Mouse (Mus musculus): Measurements from ENCODE around the gene Oxa1l. TPM values are rescaled to one million over a fixed set of nuclear protein-coding genes. Genes with fewer than 3 reads are reported as not detected.

The Oxa1l gene
- polyA plus RNA-seq, 1 experiment = 28.6 TPM

DNA sequence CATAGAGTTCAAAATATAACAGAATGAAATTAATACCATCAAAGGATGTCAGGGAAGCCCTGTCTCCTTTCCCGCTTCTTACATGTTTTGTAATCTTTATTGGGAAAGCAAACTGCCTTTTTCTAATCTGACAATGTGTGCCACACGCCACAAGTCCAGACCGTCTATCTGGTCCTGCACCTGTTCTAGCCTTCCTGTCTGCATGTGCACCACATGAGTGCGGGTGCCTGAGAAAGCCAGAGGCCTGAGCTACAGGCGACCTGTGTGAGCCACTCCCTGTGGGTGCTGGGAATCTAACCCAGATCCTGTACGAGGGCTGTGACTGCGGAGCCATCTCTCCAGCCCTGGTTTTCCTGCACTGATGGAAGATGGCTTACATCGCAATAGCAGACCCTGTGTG is 23.8 kb downstream of the Oxa1l start:
- Histone ChIP-seq H3K27ac (ENCODE audit: control insufficient read depth, insufficient read depth, low read depth, low read length) (no peak overlapping the region), H3K27me3 (ENCODE audit: control insufficient read depth, insufficient read depth, low read length) (no peaks in the 10 kb centered on the region), H3K4me1 (ENCODE audit: control insufficient read depth, insufficient read depth, low read length) (no peaks in the 10 kb centered on the region), H3K36me3 (ENCODE audit: control insufficient read depth, insufficient read depth, low read length) (no peaks in the 10 kb centered on the region), H3K4me3 (ENCODE audit: control insufficient read depth, low read depth, low read length) (no peak overlapping the region)
- TF ChIP-seq CTCF (IDR thresholded peaks at IDR 0.05; ENCODE audit: control insufficient read depth, insufficient read depth, insufficient replicate concordance, low read depth, low read length) = no peak
- TF ChIP-seq POLR2A (IDR thresholded peaks at IDR 0.05; ENCODE audit: control insufficient read depth, low read depth, low read length) = no peak

DNA sequence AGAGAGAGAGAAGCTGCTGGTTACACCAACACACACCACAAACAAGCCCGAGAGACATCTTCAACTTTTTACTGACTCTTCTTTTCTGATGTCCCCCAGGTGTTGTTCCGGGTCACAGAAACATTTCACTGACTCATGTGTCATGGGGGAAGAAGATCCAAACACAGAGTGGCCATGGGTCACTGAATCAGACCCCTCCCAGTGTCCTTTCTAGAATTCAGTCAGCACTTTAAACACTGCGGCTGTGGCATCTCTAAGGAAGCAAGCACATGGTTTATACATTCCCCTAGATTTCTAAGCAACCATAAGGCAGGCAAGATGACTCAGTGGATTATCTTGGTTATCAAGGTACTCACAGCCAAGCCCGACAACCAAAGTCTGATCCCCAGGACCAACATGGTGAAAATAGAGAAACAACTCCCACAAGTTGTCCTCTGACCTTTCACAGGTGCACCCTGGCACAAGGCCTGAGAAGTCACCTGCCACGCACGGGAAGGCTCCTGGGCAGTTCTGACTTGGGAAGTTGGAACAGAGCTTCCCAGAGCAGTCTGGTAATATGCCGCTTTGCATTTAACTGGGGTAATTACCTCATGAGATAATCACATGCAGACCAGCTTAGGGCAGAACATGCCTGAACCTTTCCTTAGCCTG is 25.5 kb downstream of the Oxa1l start:
- TF ChIP-seq CTCF (IDR thresholded peaks at IDR 0.05; ENCODE audit: control insufficient read depth, insufficient read depth, insufficient replicate concordance, low read depth, low read length) = no peak
- H3K36me3 ChIP-seq (ENCODE audit: control insufficient read depth, insufficient read depth, low read length) = no peaks in the 10 kb centered on the region
- H3K4me3 ChIP-seq (ENCODE audit: control insufficient read depth, low read depth, low read length) = no peak overlapping the region
- H3K4me1 ChIP-seq (ENCODE audit: control insufficient read depth, insufficient read depth, low read length) = no peaks in the 10 kb centered on the region
- H3K27me3 ChIP-seq (ENCODE audit: control insufficient read depth, insufficient read depth, low read length) = no peaks in the 10 kb centered on the region
- H3K27ac ChIP-seq (ENCODE audit: control insufficient read depth, insufficient read depth, low read depth, low read length) = no peak overlapping the region

GRCm38 (mm10) chr14:54387546-54387945 is 26.9 kb downstream of the Oxa1l start:
- no peaks in the 10 kb centered on the region for H3K27me3 ChIP-seq (ENCODE audit: control insufficient read depth, insufficient read depth, low read length)
- no peak overlapping the region for H3K27ac ChIP-seq (ENCODE audit: control insufficient read depth, insufficient read depth, low read depth, low read length)
- H3K36me3 ChIP-seq (ENCODE audit: control insufficient read depth, insufficient read depth, low read length) = no peaks in the 10 kb centered on the region
- H3K4me1 ChIP-seq (ENCODE audit: control insufficient read depth, insufficient read depth, low read length) = no peaks in the 10 kb centered on the region
- TF ChIP-seq POLR2A (IDR thresholded peaks at IDR 0.05; ENCODE audit: control insufficient read depth, low read depth, low read length) (no peak), CTCF (IDR thresholded peaks at IDR 0.05; ENCODE audit: control insufficient read depth, insufficient read depth, insufficient replicate concordance, low read depth, low read length) (no peak)
- no peak overlapping the region for H3K4me3 ChIP-seq (ENCODE audit: control insufficient read depth, low read depth, low read length)

- Histone ChIP-seq H3K36me3 (ENCODE audit: control insufficient read depth, insufficient read depth, low read length) (no peaks in the 10 kb centered on the region), H3K4me3 (ENCODE audit: control insufficient read depth, low read depth, low read length) (peak overlapping the region; percentile 75), H3K4me1 (ENCODE audit: control insufficient read depth, insufficient read depth, low read length) (peaks cover 2% of the 10 kb centered on the region), H3K27me3 (ENCODE audit: control insufficient read depth, insufficient read depth, low read length) (no peaks in the 10 kb centered on the region), H3K27ac (ENCODE audit: control insufficient read depth, insufficient read depth, low read depth, low read length) (peak overlapping the region; percentile 43; the same call in 1 of the 2 replicates)
- TF ChIP-seq POLR2A (IDR thresholded peaks at IDR 0.05; ENCODE audit: control insufficient read depth, low read depth, low read length) (no peak), CTCF (IDR thresholded peaks at IDR 0.05; ENCODE audit: control insufficient read depth, insufficient read depth, insufficient replicate concordance, low read depth, low read length) (no peak)
Measured at GRCm38 (mm10) chr14:54390843-54391242, 30.2 kb downstream of the Oxa1l start.

GRCm38 (mm10) chr14:54393794-54394193 is 33.2 kb downstream of the Oxa1l start:
- Histone ChIP-seq H3K27me3 (ENCODE audit: control insufficient read depth, insufficient read depth, low read length) (no peaks in the 10 kb centered on the region), H3K36me3 (ENCODE audit: control insufficient read depth, insufficient read depth, low read length) (no peaks in the 10 kb centered on the region), H3K27ac (ENCODE audit: control insufficient read depth, insufficient read depth, low read depth, low read length) (no peak overlapping the region), H3K4me1 (ENCODE audit: control insufficient read depth, insufficient read depth, low read length) (peaks cover 7% of the 10 kb centered on the region), H3K4me3 (ENCODE audit: control insufficient read depth, low read depth, low read length) (no peak overlapping the region)
- TF ChIP-seq CTCF (IDR thresholded peaks at IDR 0.05; ENCODE audit: control insufficient read depth, insufficient read depth, insufficient replicate concordance, low read depth, low read length) = no peak
- TF ChIP-seq POLR2A (IDR thresholded peaks at IDR 0.05; ENCODE audit: control insufficient read depth, low read depth, low read length) = no peak

GRCm38 (mm10) chr14:54394309-54394708 is 33.7 kb downstream of the Oxa1l start:
- Histone ChIP-seq H3K4me3 (ENCODE audit: control insufficient read depth, low read depth, low read length) (no peak overlapping the region), H3K36me3 (ENCODE audit: control insufficient read depth, insufficient read depth, low read length) (no peaks in the 10 kb centered on the region), H3K27me3 (ENCODE audit: control insufficient read depth, insufficient read depth, low read length) (no peaks in the 10 kb centered on the region), H3K27ac (ENCODE audit: control insufficient read depth, insufficient read depth, low read depth, low read length) (no peak overlapping the region), H3K4me1 (ENCODE audit: control insufficient read depth, insufficient read depth, low read length) (peaks cover 7% of the 10 kb centered on the region)
- TF ChIP-seq POLR2A (IDR thresholded peaks at IDR 0.05; ENCODE audit: control insufficient read depth, low read depth, low read length) (no peak), CTCF (IDR thresholded peaks at IDR 0.05; ENCODE audit: control insufficient read depth, insufficient read depth, insufficient replicate concordance, low read depth, low read length) (no peak)

DNA sequence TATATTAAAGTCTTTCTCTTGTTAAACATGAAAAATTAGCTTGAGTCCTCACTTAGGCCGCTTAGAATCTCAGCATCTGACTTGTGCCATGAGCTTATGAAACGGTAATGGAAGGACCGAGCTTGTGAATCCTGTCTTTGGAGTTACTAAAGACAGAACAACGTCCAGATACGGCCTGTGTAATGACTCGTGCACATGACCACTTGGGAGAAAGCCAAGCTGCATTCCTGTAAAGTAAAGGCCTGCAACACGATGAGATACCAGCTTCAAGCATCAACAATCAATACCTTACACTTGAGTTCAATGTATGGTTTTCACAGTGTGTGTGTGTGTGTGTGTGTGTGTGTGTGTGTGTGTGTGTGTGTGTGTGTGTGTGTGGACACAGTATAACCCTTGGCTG is 36.1 kb downstream of the Oxa1l start:
- H3K4me3 ChIP-seq (ENCODE audit: control insufficient read depth, low read depth, low read length) = no peak overlapping the region
- no peaks in the 10 kb centered on the region for H3K36me3 ChIP-seq (ENCODE audit: control insufficient read depth, insufficient read depth, low read length)
- TF ChIP-seq CTCF (IDR thresholded peaks at IDR 0.05; ENCODE audit: control insufficient read depth, insufficient read depth, insufficient replicate concordance, low read depth, low read length) (no peak), POLR2A (IDR thresholded peaks at IDR 0.05; ENCODE audit: control insufficient read depth, low read depth, low read length) (no peak)
- H3K4me1 ChIP-seq (ENCODE audit: control insufficient read depth, insufficient read depth, low read length) = peaks cover 7% of the 10 kb centered on the region
- H3K27ac ChIP-seq (ENCODE audit: control insufficient read depth, insufficient read depth, low read depth, low read length) = no peak overlapping the region
- H3K27me3 ChIP-seq (ENCODE audit: control insufficient read depth, insufficient read depth, low read length) = no peaks in the 10 kb centered on the region

Measured in testis, adult 2 months (tissue).